Mouse (Mus musculus) MEL (cell line): Measurements from ENCODE around the gene Kat6b. TPM values are rescaled to one million over a fixed set of nuclear protein-coding genes. Genes with fewer than 3 reads are reported as not detected.
A peak's percentile ranks its signal among the peaks of the same experiment; 100 is the strongest.

ENCODE experiments used
- DNase-seq: peaks from one replicate; pipeline ENCODE4 v3.0.0; 2011; ENCODE audit warnings: low read depth, low spot score
- H3K27ac ChIP-seq: 2 replicates; pipeline ENCODE4 v1.5.1; 2012; ENCODE audit warnings: low read depth, mild to moderate bottlenecking, control low read depth, low read length, moderate library complexity; ENCODE audit not compliant: control insufficient read depth
- H3K27me3 ChIP-seq, 2 experiments: fragments of 150-350 bp in 1 of 2; sonication (generic) in 1 of 2; 2 replicates each; pipeline ENCODE4 v1.6.1; 2012; ENCODE audit warnings: low read length in 2 of 2, mild to moderate bottlenecking in 2 of 2, improper control_type of control experiment in 1 of 2, moderate library complexity in 1 of 2; ENCODE audit not compliant: insufficient read depth in 2 of 2, control insufficient read depth in 1 of 2
- H3K36me3 ChIP-seq, 2 experiments: 2 replicates each; pipeline ENCODE4 v1.6.1; 2012 to 2014; ENCODE audit warnings: low read length in 2 of 2, improper control_type of control experiment in 1 of 2, inconsistent platforms in 1 of 2, mild to moderate bottlenecking in 1 of 2; ENCODE audit not compliant: insufficient read depth in 2 of 2, control insufficient read depth in 1 of 2
- H3K4me1 ChIP-seq, 2 experiments: fragments of 150-350 bp in 1 of 2; sonication (generic) in 1 of 2; 2 replicates each; pipeline ENCODE4 v1.6.1; 2012; ENCODE audit warnings: low read length in 2 of 2, improper control_type of control experiment in 1 of 2, mild to moderate bottlenecking in 1 of 2; ENCODE audit not compliant: insufficient read depth in 2 of 2, control insufficient read depth in 1 of 2
- H3K4me3 ChIP-seq, 2 experiments: fragments of 150-350 bp in 1 of 2; sonication (generic) in 1 of 2; 2 replicates each; pipeline ENCODE4 v1.5.1; 2012; ENCODE audit warnings: low read depth in 2 of 2, low read length in 2 of 2, mild to moderate bottlenecking in 2 of 2, moderate library complexity in 2 of 2, control low read depth in 1 of 2, improper control_type of control experiment in 1 of 2; ENCODE audit not compliant: control insufficient read depth in 1 of 2, insufficient read depth in 1 of 2
- H3K79me2 ChIP-seq: 2 replicates; pipeline ENCODE4 v1.6.1; 2012; ENCODE audit warnings: mild to moderate bottlenecking, low read length, moderate library complexity; ENCODE audit not compliant: control insufficient read depth, poor library complexity, insufficient read depth
- H3K9ac ChIP-seq: 2 replicates; pipeline ENCODE4 v1.6.1; 2012; ENCODE audit warnings: low read depth, mild to moderate bottlenecking, control low read depth, low read length, moderate library complexity; ENCODE audit not compliant: control insufficient read depth, poor library complexity, severe bottlenecking
- H3K9me3 ChIP-seq: fragments of 150-350 bp; sonication (generic); replicated peaks from 2 replicates; pipeline ENCODE4 v1.6.1; 2012; ENCODE audit warnings: mild to moderate bottlenecking, low read length, improper control_type of control experiment, moderate library complexity; ENCODE audit not compliant: insufficient read depth
- BHLHE40 ChIP-seq: IDR thresholded peaks from 2 replicates; pipeline ENCODE4 v1.6.1; 2012; ENCODE audit warnings: low read depth, mild to moderate bottlenecking, inconsistent platforms, low read length, improper control_type of control experiment, borderline replicate concordance
- CHD1 ChIP-seq: IDR thresholded peaks from 2 replicates; pipeline ENCODE4 v1.6.1; 2012; ENCODE audit warnings: low read depth, mild to moderate bottlenecking, inconsistent platforms, low read length, improper control_type of control experiment
- CHD2 ChIP-seq: IDR thresholded peaks from 2 replicates; pipeline ENCODE4 v1.6.1; 2011; ENCODE audit warnings: low read length, improper control_type of control experiment
- CTCF ChIP-seq, 3 experiments: IDR thresholded peaks in 2 of 3; conservative IDR thresholded peaks in 1 of 3; 2 replicates each; pipeline ENCODE4 v1.5.1; 2011 to 2012; ENCODE audit warnings: low read length in 3 of 3, low read depth in 2 of 3, mild to moderate bottlenecking in 2 of 3, improper control_type of control experiment in 1 of 3, inconsistent platforms in 1 of 3, mixed read lengths in 1 of 3, moderate library complexity in 1 of 3; ENCODE audit not compliant: control insufficient read depth in 1 of 3, insufficient read depth in 1 of 3, poor library complexity in 1 of 3, severe bottlenecking in 1 of 3
- ELF1 ChIP-seq: IDR thresholded peaks from 2 replicates; pipeline ENCODE4 v1.6.1; 2014; ENCODE audit warnings: low read depth, mild to moderate bottlenecking, inconsistent platforms, low read length, improper control_type of control experiment, moderate library complexity
- EP300 ChIP-seq, 2 experiments: IDR thresholded peaks; 2 replicates each; pipeline ENCODE4 v1.6.1; 2011; ENCODE audit warnings: improper control_type of control experiment in 2 of 2, low read length in 2 of 2, low read depth in 1 of 2, mild to moderate bottlenecking in 1 of 2
- ETS1 ChIP-seq: IDR thresholded peaks from 2 replicates; pipeline ENCODE4 v1.6.1; 2012; ENCODE audit warnings: low read depth, mild to moderate bottlenecking, inconsistent platforms, low read length, improper control_type of control experiment, moderate library complexity
- GABPA ChIP-seq: IDR thresholded peaks from 2 replicates; pipeline ENCODE4 v1.6.1; 2012; ENCODE audit warnings: low read depth, mild to moderate bottlenecking, inconsistent platforms, low read length, improper control_type of control experiment, moderate library complexity
- GATA1 ChIP-seq: IDR thresholded peaks from 2 replicates; pipeline ENCODE4 v1.6.1; 2011; ENCODE audit warnings: low read depth, low read length, improper control_type of control experiment
- HCFC1 ChIP-seq: IDR thresholded peaks from 2 replicates; pipeline ENCODE4 v1.6.1; 2012; ENCODE audit warnings: low read depth, mild to moderate bottlenecking, inconsistent platforms, low read length, improper control_type of control experiment, moderate library complexity
- KAT2A ChIP-seq: conservative IDR thresholded peaks from 2 replicates; pipeline ENCODE4 v1.6.1; 2012; ENCODE audit warnings: low read depth, low read length, improper control_type of control experiment, inconsistent platforms
- MAFK ChIP-seq: IDR thresholded peaks from 2 replicates; pipeline ENCODE4 v1.6.1; 2011; ENCODE audit warnings: low read depth, mild to moderate bottlenecking, low read length, improper control_type of control experiment, borderline replicate concordance
- MEF2A ChIP-seq: IDR thresholded peaks from 2 replicates; pipeline ENCODE4 v1.6.1; 2014; ENCODE audit warnings: low read depth, mild to moderate bottlenecking, inconsistent platforms, low read length, improper control_type of control experiment; ENCODE audit not compliant: poor library complexity, insufficient replicate concordance, severe bottlenecking; ENCODE audit errors: extremely low read depth
- MYC ChIP-seq: IDR thresholded peaks from 2 replicates; pipeline ENCODE4 v1.6.1; 2011; ENCODE audit warnings: low read depth, mild to moderate bottlenecking, low read length, improper control_type of control experiment, moderate library complexity
- NRF1 ChIP-seq: IDR thresholded peaks from 2 replicates; pipeline ENCODE4 v1.6.1; 2014; ENCODE audit warnings: low read depth, mild to moderate bottlenecking, inconsistent platforms, low read length, improper control_type of control experiment, moderate library complexity; ENCODE audit not compliant: poor library complexity, insufficient read depth, severe bottlenecking
- POLR2A ChIP-seq, 2 experiments: IDR thresholded peaks; 2 replicates each; pipeline ENCODE4 v1.6.1; 2011 to 2012; ENCODE audit warnings: low read length in 2 of 2, mild to moderate bottlenecking in 2 of 2, control low read depth in 1 of 2, improper control_type of control experiment in 1 of 2, low read depth in 1 of 2, moderate library complexity in 1 of 2; ENCODE audit not compliant: control insufficient read depth in 1 of 2, insufficient read depth in 1 of 2, poor library complexity in 1 of 2
- SMC3 ChIP-seq: IDR thresholded peaks from 2 replicates; pipeline ENCODE4 v1.6.1; 2011; ENCODE audit warnings: low read depth, low read length, improper control_type of control experiment
- TAL1 ChIP-seq: IDR thresholded peaks from 2 replicates; pipeline ENCODE4 v1.6.1; 2012; ENCODE audit warnings: mild to moderate bottlenecking, inconsistent platforms, low read length, moderate library complexity, mixed read lengths
- TCF12 ChIP-seq: IDR thresholded peaks from 2 replicates; pipeline ENCODE4 v1.6.1; 2014; ENCODE audit warnings: low read depth, mild to moderate bottlenecking, inconsistent platforms, low read length, improper control_type of control experiment, moderate library complexity
- UBTF ChIP-seq: IDR thresholded peaks from 2 replicates; pipeline ENCODE4 v1.6.1; 2012; ENCODE audit warnings: low read depth, mild to moderate bottlenecking, inconsistent platforms, low read length, improper control_type of control experiment, moderate library complexity, borderline replicate concordance; ENCODE audit not compliant: insufficient read depth
- ZMIZ1 ChIP-seq: IDR thresholded peaks from 2 replicates; pipeline ENCODE4 v1.6.1; 2012; ENCODE audit warnings: low read depth, mild to moderate bottlenecking, inconsistent platforms, low read length, improper control_type of control experiment, moderate library complexity
- ZNF384 ChIP-seq: IDR thresholded peaks from 2 replicates; pipeline ENCODE4 v1.6.1; 2012; ENCODE audit warnings: low read depth, mild to moderate bottlenecking, inconsistent platforms, low read length, improper control_type of control experiment
- polyA plus RNA-seq, 2 experiments: library from polyadenylated mRNA; stranded (reverse) in 1 of 2; unstranded in 1 of 2; fragments of >175 nt in 1 of 2; fragments of >200 nt in 1 of 2; gene quantifications; 2 replicates each; pipeline versions ENCODE4 v1.2.1 to v1.2.4; 2012; ENCODE audit warnings: low replicate concordance in 2 of 2, low read depth in 1 of 2; ENCODE audit not compliant: insufficient read length in 2 of 2, insufficient read depth in 1 of 2, missing spikeins in 1 of 2
- total RNA-seq: library from RNA; depleted of rRNA; stranded (reverse); fragments of 300-350 nt; gene quantifications from 2 replicates; pipeline ENCODE4 v1.2.3, GENCODE M21; 2012

Gene Kat6b
- total and polyA plus RNA-seq, 3 experiments = 1.8 to 5.4 TPM; not detected in 1

GRCm38 (mm10) chr14:21558440-21559131 lies 77.4 kb downstream of the Kat6b start (continued):
- TF ChIP-seq TAL1 (no peak), ZMIZ1 (no peak), HCFC1 (no peak), ETS1 (peak; percentile 68)

- peaks cover 0 to 44% of the 10 kb centered on the region in 2 experiments; a peak in 2 of 4 replicates for H3K36me3 ChIP-seq
- TF ChIP-seq MEF2A (no peak), GABPA (no peak), POLR2A (IDR thresholded peaks at IDR 0.05; ENCODE audit: control insufficient read depth in 1 of 2, insufficient read depth in 1 of 2, low read depth in 1 of 2, low read length in 2 of 2, poor library complexity in 1 of 2) (no peak), TAL1 (no peak), ELF1 (no peak), CTCF (IDR thresholded peaks at IDR 0.05 in 2 of 3, conservative IDR thresholded peaks at IDR 0.05 in 1 of 3; ENCODE audit: control insufficient read depth in 1 of 3, insufficient read depth in 1 of 3, low read depth in 2 of 3, low read length in 3 of 3, poor library complexity in 1 of 3, severe bottlenecking in 1 of 3) (no peak), CHD2 (no peak), SMC3 (no peak)
- TF ChIP-seq, all 39 proteins: peak for 0
- H3K4me1 ChIP-seq = peaks cover 24 to 37% of the 10 kb centered on the region in 2 experiments
- H3K79me2 ChIP-seq = no peaks in the 10 kb centered on the region
- peak overlapping the region; percentile 22; the same call in 1 of the 2 replicates for H3K27ac ChIP-seq
- H3K9me3 ChIP-seq = no peaks in the 10 kb centered on the region
- H3K9ac ChIP-seq = no peak overlapping the region
- no peak for DNase-seq
- no peaks in the 10 kb centered on the region for H3K27me3 ChIP-seq
- H3K4me3 ChIP-seq = no peak overlapping the region
Observed at GRCm38 (mm10) chr14:21559447-21559846, 78.2 kb downstream of the Kat6b start.

GRCm38 (mm10) chr14:21560481-21561209 lies 79.4 kb downstream of the Kat6b start:
- no peaks in the 10 kb centered on the region for H3K79me2 ChIP-seq
- no peak overlapping the region; a peak in 1 of 4 replicates for H3K4me3 ChIP-seq
- no peak overlapping the region; the same call in 1 of the 2 replicates for H3K9ac ChIP-seq
- no peaks in the 10 kb centered on the region for H3K27me3 ChIP-seq
- TF ChIP-seq CHD1 (no peak), EP300 (IDR thresholded peaks at IDR 0.05; ENCODE audit: low read depth in 1 of 2, low read length in 2 of 2) (0 out of 4 replicates have a peak, but pooled peaks of 1 of the 2 experiments have one; percentile 17), KAT2A (no peak), BHLHE40 (no peak), TCF12 (peak; percentile 38), NRF1 (no peak), UBTF (no peak), GABPA (no peak), MYC (no peak), ZNF384 (peak; percentile 82), POLR2A (IDR thresholded peaks at IDR 0.05; ENCODE audit: control insufficient read depth in 1 of 2, insufficient read depth in 1 of 2, low read depth in 1 of 2, low read length in 2 of 2, poor library complexity in 1 of 2) (no peak), MAFK (no peak), GATA1 (peak; percentile 76; the same call in 1 of the 2 replicates)
- TF ChIP-seq, all 39 proteins: peak for 4
- Histone ChIP-seq H3K4me1 (peaks cover 26 to 37% of the 10 kb centered on the region in 2 experiments), H3K36me3 (peaks cover 0 to 47% of the 10 kb centered on the region in 2 experiments; a peak in 2 of 4 replicates), H3K9me3 (no peaks in the 10 kb centered on the region), H3K27ac (no peak overlapping the region; the same call in 1 of the 2 replicates)
- DNase-seq = peak; percentile 25
